Mouse (Mus musculus): ENCODE measurements at regions not wholly inside any gene's neighbourhood (a gene's known extent, or its start where the extent isn't known, plus 50 kb on each side); places are given as distances from the start of the nearest gene placed in this dataset.
A peak's percentile ranks its signal among the peaks of the same experiment; 100 is the strongest.

DNA sequence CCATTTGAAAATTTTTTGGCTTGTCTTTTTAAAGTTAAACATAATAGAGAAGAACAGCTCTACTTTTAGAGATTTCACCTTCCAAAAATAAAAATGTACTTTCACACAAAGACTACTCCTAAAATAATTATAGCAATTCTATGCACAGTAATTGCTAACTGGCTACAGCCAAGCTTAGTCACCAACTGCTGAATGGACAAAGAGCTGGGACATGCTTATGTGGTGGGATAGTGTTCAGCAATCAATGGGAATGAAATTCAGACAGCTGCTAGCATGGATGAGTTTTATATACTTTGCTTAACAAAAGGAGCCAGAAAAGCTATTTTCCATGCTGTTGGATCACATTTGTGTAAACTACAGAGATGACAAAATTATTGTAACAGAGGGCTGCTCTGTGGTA, 2727.5 kb downstream of the Gm37988 start:
- no peak overlapping the region for H3K27ac ChIP-seq (ENCODE audit: low read depth)

DNA sequence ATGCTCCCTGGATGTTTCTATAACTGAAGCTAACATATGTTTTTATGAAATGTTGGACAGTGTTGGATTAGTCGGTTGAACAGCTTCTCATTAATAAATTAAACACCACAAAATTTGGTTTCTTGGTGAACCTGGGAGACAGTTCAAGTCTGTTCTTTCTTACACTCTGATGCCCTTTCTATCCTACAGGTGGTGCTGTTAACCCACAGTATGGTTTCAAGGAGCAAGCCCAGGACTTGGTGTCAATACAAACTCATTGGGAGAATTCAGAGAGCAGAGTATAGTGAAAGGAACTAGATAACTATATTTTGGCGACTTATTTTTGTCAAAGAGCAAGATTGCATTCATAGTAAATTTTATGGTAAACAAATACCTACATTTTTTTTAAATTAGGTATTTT, 2735.8 kb downstream of the Gm37988 start:
- no peak for ATAC-seq (ENCODE audit: insufficient read depth, low read depth)
- H3K9ac ChIP-seq (replicated peaks; ENCODE audit: low read depth, low read length) = no peak overlapping the region
- no peaks in the 10 kb centered on the region for H3K9me3 ChIP-seq (replicated peaks; ENCODE audit: control insufficient read depth, low read length)
- H3K27ac ChIP-seq (ENCODE audit: low read depth) = no peak overlapping the region
- H3K27me3 ChIP-seq (ENCODE audit: control insufficient read depth, insufficient read depth, low read length) = no peaks in the 10 kb centered on the region
- TF ChIP-seq EP300 (IDR thresholded peaks at IDR 0.05; ENCODE audit: low read depth) (no peak), CTCF (IDR thresholded peaks at IDR 0.05; ENCODE audit: low read depth) (peak; percentile 69)
- no peak overlapping the region for H3K4me2 ChIP-seq (ENCODE audit: low read depth, low read length)
- no peaks in the 10 kb centered on the region for H3K36me3 ChIP-seq (replicated peaks; ENCODE audit: control insufficient read depth, insufficient read depth, low read length)
- peak; percentile 28 for DNase-seq (ENCODE audit: low spot score)
- 13% methylated on average over 2 of the region's 2 CpGs for WGBS
- H3K4me1 ChIP-seq (ENCODE audit: control insufficient read depth, insufficient read depth) = no peaks in the 10 kb centered on the region
- H3K4me3 ChIP-seq (ENCODE audit: low read depth, low read length) = no peak overlapping the region

More for the DNA sequence above, 2727.5 kb downstream of the Gm37988 start:
- DNase-seq (ENCODE audit: low spot score) (no peak), ATAC-seq (ENCODE audit: insufficient read depth, low read depth) (no peak)
- H3K9me3 ChIP-seq (replicated peaks; ENCODE audit: control insufficient read depth, low read length) = no peaks in the 10 kb centered on the region
- H3K27me3 ChIP-seq (ENCODE audit: control insufficient read depth, insufficient read depth, low read length) = no peaks in the 10 kb centered on the region
- H3K4me1 ChIP-seq (ENCODE audit: control insufficient read depth, insufficient read depth) = no peaks in the 10 kb centered on the region
- no peaks in the 10 kb centered on the region for H3K36me3 ChIP-seq (replicated peaks; ENCODE audit: control insufficient read depth, insufficient read depth, low read length)
- H3K9ac ChIP-seq (replicated peaks; ENCODE audit: low read depth, low read length) = no peak overlapping the region
- no peak overlapping the region for H3K4me2 ChIP-seq (ENCODE audit: low read depth, low read length)
- no peak overlapping the region for H3K4me3 ChIP-seq (ENCODE audit: low read depth, low read length)
- no peak for TF ChIP-seq CTCF (IDR thresholded peaks at IDR 0.05; ENCODE audit: low read depth)
- TF ChIP-seq EP300 (IDR thresholded peaks at IDR 0.05; ENCODE audit: low read depth) = no peak

DNA sequence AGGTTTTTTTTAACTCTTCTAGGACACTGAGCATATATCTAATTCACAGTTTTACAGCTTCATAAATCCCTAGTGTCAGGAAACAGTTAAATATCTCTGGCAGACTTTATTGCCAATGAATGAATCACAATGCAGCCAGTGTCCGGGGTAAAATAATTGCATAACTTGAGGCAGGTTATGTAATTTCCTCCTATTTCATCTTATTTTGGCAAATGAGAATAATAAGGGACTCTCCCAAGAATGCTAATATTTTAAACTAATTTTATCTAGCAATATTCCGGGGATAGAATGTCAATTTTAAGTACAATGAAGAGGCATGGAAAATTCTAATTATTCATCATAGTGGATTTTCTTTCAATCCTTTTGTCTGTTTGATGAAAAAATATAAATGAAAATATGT, 2740.6 kb downstream of the Gm37988 start:
- Histone ChIP-seq H3K9ac (replicated peaks; ENCODE audit: low read depth, low read length) (no peak overlapping the region), H3K9me3 (replicated peaks; ENCODE audit: control insufficient read depth, low read length) (no peaks in the 10 kb centered on the region), H3K27ac (ENCODE audit: low read depth) (no peak overlapping the region), H3K36me3 (replicated peaks; ENCODE audit: control insufficient read depth, insufficient read depth, low read length) (no peaks in the 10 kb centered on the region), H3K4me3 (ENCODE audit: low read depth, low read length) (no peak overlapping the region), H3K27me3 (ENCODE audit: control insufficient read depth, insufficient read depth, low read length) (no peaks in the 10 kb centered on the region), H3K4me1 (ENCODE audit: control insufficient read depth, insufficient read depth) (no peaks in the 10 kb centered on the region), H3K4me2 (ENCODE audit: low read depth, low read length) (no peak overlapping the region)
- TF ChIP-seq EP300 (IDR thresholded peaks at IDR 0.05; ENCODE audit: low read depth) = no peak
- TF ChIP-seq CTCF (IDR thresholded peaks at IDR 0.05; ENCODE audit: low read depth) = no peak
- no peak for ATAC-seq (ENCODE audit: insufficient read depth, low read depth)
- DNase-seq (ENCODE audit: low spot score) = no peak
- 48% methylated on average over 2 of the region's 2 CpGs for WGBS

DNA sequence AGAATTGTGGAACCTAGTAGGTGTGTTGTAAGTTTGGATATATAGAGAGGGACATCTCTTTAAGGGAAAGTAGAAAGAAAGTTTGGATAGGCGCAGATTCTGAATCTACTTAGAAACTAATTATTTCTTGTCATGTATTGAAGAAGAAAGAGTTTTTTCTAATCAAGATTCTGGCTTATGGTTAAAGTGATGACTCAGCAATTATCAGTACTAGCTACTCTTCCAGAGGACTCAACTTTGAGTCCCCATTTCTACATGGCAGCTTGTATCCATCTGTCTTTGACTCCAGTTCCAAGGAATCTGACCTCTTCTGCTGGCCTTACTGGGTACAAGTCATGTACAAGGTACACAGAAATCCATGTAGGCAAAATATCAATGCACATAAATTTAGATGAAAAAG, 2767.1 kb downstream of the Gm37988 start:
- H3K9me3 ChIP-seq (replicated peaks; ENCODE audit: control insufficient read depth, low read length) = no peaks in the 10 kb centered on the region
- no peak overlapping the region for H3K4me3 ChIP-seq (ENCODE audit: low read depth, low read length)
- H3K9ac ChIP-seq (replicated peaks; ENCODE audit: low read depth, low read length) = no peak overlapping the region
- H3K4me1 ChIP-seq (ENCODE audit: control insufficient read depth, insufficient read depth) = no peaks in the 10 kb centered on the region
- DNase-seq (ENCODE audit: low spot score) (no peak), ATAC-seq (ENCODE audit: insufficient read depth, low read depth) (no peak)
- no peaks in the 10 kb centered on the region for H3K36me3 ChIP-seq (replicated peaks; ENCODE audit: control insufficient read depth, insufficient read depth, low read length)
- no peak overlapping the region for H3K4me2 ChIP-seq (ENCODE audit: low read depth, low read length)
- WGBS = 69% methylated on average over 1 of the region's 1 CpGs
- no peak overlapping the region for H3K27ac ChIP-seq (ENCODE audit: low read depth)
- TF ChIP-seq CTCF (IDR thresholded peaks at IDR 0.05; ENCODE audit: low read depth) = no peak
- no peak for TF ChIP-seq EP300 (IDR thresholded peaks at IDR 0.05; ENCODE audit: low read depth)
- H3K27me3 ChIP-seq (ENCODE audit: control insufficient read depth, insufficient read depth, low read length) = no peaks in the 10 kb centered on the region

DNA sequence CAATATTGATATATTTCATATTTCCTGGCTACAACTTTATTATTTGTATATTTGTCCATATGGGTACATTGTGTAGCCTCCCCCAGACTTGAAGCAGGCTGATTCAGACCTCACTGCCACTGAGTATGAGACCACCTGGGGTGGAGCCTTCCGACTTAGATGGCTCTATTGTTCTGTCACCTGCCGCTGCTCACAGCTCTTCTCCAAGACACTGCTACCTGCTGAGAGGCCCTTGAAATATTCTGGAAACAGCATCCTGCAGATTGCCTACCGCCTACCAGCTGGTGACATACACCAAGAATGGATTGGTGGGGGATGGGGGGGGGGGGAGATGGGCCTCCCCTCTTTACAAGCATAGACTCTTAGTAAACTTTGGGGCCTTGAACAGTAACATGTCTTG, 2778.7 kb downstream of the Gm37988 start:
- DNase-seq (ENCODE audit: low spot score) = no peak
- no peak for ATAC-seq (ENCODE audit: insufficient read depth, low read depth)
- Histone ChIP-seq H3K36me3 (replicated peaks; ENCODE audit: control insufficient read depth, insufficient read depth, low read length) (no peaks in the 10 kb centered on the region), H3K27me3 (ENCODE audit: control insufficient read depth, insufficient read depth, low read length) (no peaks in the 10 kb centered on the region), H3K27ac (ENCODE audit: low read depth) (no peak overlapping the region), H3K4me2 (ENCODE audit: low read depth, low read length) (no peak overlapping the region), H3K4me1 (ENCODE audit: control insufficient read depth, insufficient read depth) (no peaks in the 10 kb centered on the region), H3K9me3 (replicated peaks; ENCODE audit: control insufficient read depth, low read length) (no peaks in the 10 kb centered on the region), H3K4me3 (ENCODE audit: low read depth, low read length) (no peak overlapping the region), H3K9ac (replicated peaks; ENCODE audit: low read depth, low read length) (no peak overlapping the region)
- WGBS = 62% methylated on average over 3 of the region's 3 CpGs
- no peak for TF ChIP-seq EP300 (IDR thresholded peaks at IDR 0.05; ENCODE audit: low read depth)
- TF ChIP-seq CTCF (IDR thresholded peaks at IDR 0.05; ENCODE audit: low read depth) = no peak

DNA sequence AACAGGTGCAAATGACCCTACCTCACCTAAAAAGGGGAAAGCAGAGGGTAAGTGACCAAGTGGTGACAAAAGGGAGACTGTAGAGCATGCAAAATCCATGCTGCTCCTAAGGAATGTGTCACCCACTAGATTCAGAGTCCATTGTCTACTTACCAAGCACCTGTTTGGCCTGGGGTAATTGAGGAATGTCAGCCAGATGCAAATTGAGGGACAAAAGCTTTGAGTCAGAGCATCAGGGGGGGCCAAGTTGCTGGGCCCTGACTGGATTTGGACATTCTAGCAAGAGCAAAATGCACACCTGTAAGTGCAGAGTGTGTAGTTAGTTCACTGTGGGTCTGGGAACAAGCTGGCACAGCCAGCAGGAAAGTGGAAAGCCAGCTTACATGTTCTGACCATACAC, 2783.6 kb downstream of the Gm37988 start:
- TF ChIP-seq EP300 (IDR thresholded peaks at IDR 0.05; ENCODE audit: low read depth) (no peak), CTCF (IDR thresholded peaks at IDR 0.05; ENCODE audit: low read depth) (no peak)
- Histone ChIP-seq H3K36me3 (replicated peaks; ENCODE audit: control insufficient read depth, insufficient read depth, low read length) (no peaks in the 10 kb centered on the region), H3K4me1 (ENCODE audit: control insufficient read depth, insufficient read depth) (no peaks in the 10 kb centered on the region), H3K9ac (replicated peaks; ENCODE audit: low read depth, low read length) (no peak overlapping the region), H3K27me3 (ENCODE audit: control insufficient read depth, insufficient read depth, low read length) (no peaks in the 10 kb centered on the region), H3K4me2 (ENCODE audit: low read depth, low read length) (no peak overlapping the region), H3K9me3 (replicated peaks; ENCODE audit: control insufficient read depth, low read length) (no peaks in the 10 kb centered on the region), H3K4me3 (ENCODE audit: low read depth, low read length) (no peak overlapping the region), H3K27ac (ENCODE audit: low read depth) (no peak overlapping the region)
- DNase-seq (ENCODE audit: low spot score) = no peak
- ATAC-seq (ENCODE audit: insufficient read depth, low read depth) = no peak
